Mouse (Mus musculus) lung, postnatal 14 days (tissue): Measurements from ENCODE around the gene Nek2.

ENCODE experiments used
- DNase-seq: peaks from one replicate; pipeline ENCODE4 v3.0.0; 2021

Gene Nek2

DNA sequence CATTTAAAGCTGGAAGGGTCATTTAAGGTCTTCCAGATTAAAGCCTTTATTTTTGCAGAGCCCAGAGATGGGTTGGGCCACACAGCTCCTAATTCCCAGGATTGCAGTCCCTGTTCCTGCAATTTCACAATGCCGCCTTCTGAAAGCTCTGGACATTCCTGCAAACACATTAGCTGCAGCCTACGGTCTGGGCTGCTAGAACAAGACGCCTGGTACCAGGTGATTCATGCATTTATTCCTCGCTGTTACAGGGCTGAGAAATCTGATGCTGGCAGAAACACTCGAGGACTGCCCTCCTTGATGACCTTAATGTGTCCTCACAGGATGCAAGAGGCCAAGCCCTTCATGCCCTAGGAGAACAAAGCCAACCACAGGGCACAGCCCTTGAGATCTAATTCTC is 6.3 kb upstream of the Nek2 start:
- no peak for DNase-seq

DNA sequence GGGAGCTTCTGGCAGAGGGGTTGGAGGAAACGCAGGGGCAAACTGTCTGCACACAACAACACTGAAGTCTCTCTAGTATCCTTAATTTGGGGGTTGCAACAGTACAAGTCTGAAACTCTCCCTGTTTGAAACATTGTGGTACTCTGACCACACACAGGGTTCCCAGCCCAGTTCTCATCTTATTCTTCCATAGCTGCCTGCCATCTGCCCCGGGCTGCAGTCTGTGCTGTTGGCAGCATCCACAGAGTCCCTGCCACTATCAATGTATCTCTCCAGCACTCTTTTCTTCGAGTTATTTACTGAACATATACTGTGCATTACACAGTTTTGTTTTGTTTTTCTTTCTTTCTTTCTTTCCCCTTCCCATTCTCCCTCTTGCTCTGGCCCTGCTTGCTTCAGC is 4.6 kb upstream of the Nek2 start:
- DNase-seq = no peak

GRCm38 (mm10) chr1:191817418-191818144 is 3.7 kb upstream of the Nek2 start:
- DNase-seq = peak; percentile 89

- DNase-seq = no peak
These were observed 3.1 kb upstream of the Nek2 start for GRCm38 (mm10) chr1:191818145-191818631.

- DNase-seq = no peak
These were observed 2.2 kb upstream of the Nek2 start for GRCm38 (mm10) chr1:191819026-191819425.

- DNase-seq = no peak
These were observed 306 bp upstream of the Nek2 start for GRCm38 (mm10) chr1:191820951-191821325.

- no peak for DNase-seq
These were observed 7.9 kb downstream of the Nek2 start for GRCm38 (mm10) chr1:191829124-191829523.

- no peak for DNase-seq
These were observed 12.2 kb downstream of the Nek2 start for GRCm38 (mm10) chr1:191833396-191833795.

GRCm38 (mm10) chr1:191834825-191835224 is 13.6 kb downstream of the Nek2 start:
- peak; percentile 81 for DNase-seq

GRCm38 (mm10) chr1:191836318-191836985 is 15.2 kb downstream of the Nek2 start:
- DNase-seq = no peak

- DNase-seq = no peak
These were observed 16.4 kb downstream of the Nek2 start for GRCm38 (mm10) chr1:191837691-191838090.

DNA sequence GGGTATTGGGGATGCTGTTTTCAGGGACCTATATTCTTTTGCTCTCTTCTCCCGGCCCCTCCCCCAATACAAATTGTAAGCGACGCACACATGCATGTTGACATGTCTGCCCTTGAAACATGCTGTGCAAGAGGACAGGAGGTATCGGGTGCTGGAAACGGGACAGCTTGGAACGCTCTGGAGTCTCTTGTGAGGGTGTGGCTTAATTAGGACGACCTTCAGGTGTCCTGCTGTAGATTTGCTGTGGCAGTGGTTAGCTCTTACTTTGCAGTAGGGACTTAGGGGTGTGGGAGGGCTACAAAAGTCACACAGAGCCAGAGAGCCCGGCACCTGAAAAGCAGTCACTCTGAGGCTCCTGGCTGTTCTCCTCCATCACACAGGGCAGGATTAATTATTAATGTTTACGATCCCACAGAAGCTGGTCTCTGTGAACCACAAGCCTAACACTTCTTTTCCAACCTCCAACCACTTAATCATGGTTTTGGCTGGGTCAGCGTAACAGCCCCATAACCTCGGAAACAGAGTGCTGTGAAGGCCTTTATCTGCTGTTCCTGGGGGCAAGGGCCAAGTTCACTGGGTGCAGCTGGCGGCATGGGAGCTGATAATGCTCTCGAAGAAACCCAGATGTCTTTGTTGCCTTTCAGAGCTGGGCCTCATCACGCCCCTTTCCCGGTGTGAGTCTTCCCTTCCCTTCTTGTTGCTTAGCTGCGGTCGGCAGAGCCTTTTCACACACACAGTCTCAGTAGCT is 17.9 kb downstream of the Nek2 start:
- no peak for DNase-seq

DNA sequence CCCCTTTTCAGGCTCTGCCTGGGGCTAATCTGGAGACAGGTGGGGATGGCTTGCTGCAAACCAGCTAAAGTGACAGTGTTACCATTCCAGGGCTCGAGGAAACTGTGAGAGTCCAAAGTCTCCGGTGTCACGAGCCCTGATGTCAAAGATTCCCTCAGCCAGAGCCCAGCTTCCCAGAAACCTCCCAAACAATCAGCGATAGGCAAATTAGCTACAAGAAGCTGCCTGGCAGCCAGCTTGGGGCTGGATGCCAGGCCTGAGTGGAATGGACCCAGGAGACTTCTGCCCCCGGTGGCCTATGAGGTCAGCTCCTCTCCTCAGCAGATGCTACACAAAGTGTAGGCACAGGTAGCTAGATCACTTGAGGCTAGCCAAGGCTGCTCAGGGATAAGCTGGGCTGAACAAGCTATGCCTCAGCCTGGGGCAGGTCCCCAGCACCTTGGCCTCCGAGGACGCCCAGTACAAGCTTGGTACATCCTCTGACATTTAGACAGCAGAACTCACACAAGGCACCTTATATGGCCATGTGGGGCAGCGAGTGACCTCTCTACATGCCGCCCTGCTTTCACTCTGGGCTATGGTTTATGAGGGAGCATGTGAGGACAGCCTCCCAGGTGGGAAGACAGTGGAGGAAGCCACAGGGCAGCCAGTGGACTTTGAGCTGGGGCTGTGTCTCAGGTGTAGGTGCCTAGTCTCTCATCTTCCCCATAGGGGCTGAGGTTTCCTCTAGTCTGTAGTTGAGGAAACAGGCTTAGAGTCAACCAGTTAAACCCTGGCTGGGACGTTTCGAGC is 19.7 kb downstream of the Nek2 start:
- DNase-seq = no peak

- DNase-seq = no peak
These were observed 21.0 kb downstream of the Nek2 start for GRCm38 (mm10) chr1:191842247-191842646.

GRCm38 (mm10) chr1:191846667-191847066 is 25.4 kb downstream of the Nek2 start:
- DNase-seq = no peak

GRCm38 (mm10) chr1:191849501-191849900 is 28.3 kb downstream of the Nek2 start:
- DNase-seq = no peak

DNA sequence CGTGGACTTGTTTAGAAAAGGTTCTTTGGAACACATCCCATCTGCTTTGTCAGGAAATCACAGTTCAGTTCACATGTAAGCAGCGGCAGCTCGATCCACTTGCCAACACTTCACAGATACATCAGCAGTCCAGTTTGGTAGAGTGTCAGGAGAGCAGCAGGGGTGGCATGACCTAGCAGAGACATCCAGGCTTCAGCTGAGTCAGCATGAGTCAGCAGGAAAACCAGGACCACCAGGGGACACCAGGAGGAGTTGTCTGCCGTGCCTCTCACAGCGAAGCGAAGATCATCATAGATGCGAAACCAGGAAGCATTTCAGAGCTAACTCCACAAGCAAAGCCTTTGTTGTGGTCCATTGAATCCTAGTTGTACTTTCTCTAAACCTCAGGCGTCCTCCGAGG is 32.2 kb downstream of the Nek2 start:
- DNase-seq = no peak

DNA sequence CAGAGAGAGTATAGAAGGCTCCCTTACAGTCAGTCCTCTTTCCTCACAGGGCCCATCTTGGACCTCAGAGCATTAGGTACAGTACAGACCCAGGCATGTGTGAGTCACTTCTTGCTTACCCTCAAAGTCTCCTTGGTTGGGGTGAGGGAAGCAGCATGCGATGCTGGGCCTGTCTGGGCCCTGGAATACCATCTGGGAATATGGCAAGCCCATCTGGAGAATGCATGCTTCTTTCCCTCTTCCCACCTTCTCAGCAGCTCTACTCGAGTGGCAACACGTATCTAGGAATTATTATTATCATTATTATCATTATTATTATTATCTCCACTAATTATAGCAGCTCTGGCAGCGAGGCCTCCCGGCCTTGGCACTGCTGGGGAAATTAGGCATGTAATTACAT is 33.5 kb downstream of the Nek2 start:
- DNase-seq = no peak

DNA sequence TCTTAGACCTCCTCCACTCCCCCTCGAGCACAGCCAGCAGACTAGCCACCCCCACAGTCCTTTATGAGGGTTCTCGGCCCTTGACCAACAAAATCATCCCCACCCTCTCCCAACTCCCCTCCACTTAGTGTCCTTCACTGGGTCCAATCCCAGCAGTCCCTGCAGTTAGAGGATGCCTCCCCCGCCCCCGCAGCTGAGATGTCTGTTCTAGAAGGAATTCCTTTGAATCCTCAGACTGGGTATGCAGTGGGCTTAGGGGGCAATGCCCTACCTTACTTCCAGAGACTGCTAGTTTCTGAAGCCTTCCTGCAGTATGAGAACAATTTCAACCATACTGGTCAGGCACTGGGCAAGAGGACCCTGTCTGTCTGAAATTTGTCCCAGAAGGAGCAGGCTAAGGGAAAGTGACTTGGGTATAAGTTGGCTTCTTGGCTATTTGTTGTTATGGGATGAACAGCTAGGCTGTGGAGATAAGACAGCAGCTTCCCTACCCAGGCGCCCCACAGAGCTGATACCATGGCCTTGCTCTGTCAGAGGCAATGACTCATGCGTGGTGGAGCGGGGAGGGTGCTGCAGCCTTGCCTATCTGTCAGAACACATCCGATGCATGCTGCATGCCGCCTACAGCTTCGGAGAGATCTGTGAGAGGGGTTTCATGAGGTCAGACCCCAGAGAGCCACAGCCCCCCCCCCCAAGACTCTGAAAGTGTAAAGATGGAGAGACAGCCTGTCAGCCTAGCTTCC is 34.1 kb downstream of the Nek2 start:
- no peak for DNase-seq

DNA sequence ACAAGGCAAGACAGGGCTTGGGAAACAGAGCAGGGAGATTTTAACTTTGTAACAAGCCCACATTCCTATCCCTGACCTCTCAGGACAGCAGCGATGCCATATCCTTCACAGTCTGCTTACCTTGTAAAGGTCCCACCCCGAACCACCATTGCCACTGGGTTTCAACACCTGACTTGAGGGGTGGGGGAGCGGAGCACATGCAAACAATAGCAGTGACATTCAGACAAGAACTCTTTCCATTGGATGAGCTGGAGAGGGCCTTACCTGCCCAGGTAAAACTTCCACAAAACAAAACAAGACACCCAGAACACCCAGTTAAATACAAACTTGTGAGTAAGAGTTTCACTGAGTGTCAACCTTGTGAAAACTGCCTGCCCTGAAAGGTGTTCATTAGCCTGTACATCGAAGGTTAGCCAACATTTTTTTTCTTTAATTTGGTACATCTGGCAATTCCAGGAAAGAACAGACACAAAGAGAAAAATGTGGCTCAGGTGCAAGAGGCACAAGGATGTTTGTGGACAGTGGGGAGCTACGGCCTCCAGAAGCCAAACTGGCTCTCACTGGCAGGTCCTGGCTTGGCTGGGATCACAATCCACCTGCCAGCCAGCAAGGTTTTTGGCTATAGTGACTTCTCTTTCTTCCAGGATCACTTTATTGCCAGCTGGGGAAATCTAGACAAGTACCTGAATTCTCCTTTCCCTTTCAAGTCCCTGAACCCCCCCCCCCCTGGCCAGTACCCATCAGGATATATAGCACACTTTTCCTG is 35.8 kb downstream of the Nek2 start:
- no peak for DNase-seq

DNA sequence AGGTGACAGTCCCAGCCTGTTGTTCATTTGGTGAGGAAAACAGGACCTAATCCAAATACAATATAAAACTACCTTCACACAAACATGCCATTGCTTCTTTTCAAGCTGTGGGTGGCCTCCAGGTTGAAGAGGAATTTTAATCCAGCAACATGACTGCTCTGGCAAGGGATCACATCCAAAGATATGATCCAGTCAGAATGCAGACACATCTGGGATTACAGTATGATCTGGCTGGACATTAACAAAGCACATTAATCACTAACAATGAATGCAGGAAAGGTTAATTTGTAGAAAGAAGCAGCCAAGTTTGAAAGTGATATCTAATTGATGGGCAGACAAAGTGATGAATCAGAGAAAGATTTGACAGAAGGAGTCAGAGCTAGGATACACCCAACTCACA is 36.9 kb downstream of the Nek2 start:
- DNase-seq = no peak

GRCm38 (mm10) chr1:191859847-191860246 is 38.6 kb downstream of the Nek2 start:
- no peak for DNase-seq
